Mouse (Mus musculus) thymus, postnatal 36 days (tissue): ENCODE results near the gene Tardbp.

Experiments used
- DNase-seq, 2 experiments: peaks; one replicate each; pipeline ENCODE4 v3.0.0; 2022; ENCODE audit warnings: mixed read lengths in 2 of 2

The Tardbp gene

DNA sequence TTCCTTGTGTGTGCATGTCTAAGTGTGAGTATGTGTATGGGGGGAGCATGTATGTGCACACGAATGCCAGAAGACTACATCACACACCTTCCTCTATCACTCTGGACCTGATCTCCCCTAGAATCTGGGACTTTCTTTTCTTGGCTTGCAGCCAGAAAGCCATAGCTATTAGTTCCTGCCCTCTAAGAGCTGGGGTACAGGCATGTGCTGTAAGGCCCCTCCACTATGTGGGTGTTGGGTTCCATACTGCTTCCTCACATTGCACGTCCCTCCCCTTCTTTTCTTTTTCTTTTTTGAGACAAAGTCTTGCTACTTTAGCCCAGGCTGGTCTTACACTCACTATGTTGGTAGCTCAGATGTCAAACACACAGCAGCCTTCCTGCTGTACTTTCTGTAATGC is 8.5 kb upstream of the Tardbp start:
- no peak for DNase-seq

DNA sequence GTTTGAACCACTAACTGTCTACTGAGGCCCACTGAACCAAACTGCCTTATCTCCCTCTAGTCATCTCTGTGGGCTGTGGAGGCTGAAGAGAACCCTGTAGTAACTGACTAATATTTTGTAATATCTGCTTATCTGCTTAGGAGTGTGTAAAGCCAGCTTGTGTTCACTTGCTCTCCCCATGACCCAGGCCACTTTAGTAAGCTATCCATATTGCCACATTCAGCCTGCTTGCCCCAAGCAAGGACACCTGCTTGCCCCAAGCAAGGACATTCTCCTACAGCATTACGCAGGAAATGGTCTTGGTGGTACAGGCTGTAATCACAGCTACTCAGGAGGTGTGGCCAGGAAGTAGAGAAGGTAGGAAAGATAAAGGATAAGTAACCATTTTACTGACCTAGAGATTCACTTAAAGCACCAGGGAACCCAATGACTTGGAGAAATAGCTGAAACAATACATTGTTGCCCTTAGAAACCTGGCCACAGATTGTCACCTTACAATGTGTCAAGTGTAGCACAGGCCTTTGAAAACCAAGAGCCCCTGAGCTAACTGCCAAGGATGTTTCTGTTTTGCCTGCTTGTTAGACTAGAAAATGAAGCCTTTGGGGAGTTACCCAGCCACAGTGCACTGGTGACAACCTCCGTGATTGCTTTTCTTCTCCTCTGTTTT is 6.7 kb upstream of the Tardbp start:
- DNase-seq = no peak

DNA sequence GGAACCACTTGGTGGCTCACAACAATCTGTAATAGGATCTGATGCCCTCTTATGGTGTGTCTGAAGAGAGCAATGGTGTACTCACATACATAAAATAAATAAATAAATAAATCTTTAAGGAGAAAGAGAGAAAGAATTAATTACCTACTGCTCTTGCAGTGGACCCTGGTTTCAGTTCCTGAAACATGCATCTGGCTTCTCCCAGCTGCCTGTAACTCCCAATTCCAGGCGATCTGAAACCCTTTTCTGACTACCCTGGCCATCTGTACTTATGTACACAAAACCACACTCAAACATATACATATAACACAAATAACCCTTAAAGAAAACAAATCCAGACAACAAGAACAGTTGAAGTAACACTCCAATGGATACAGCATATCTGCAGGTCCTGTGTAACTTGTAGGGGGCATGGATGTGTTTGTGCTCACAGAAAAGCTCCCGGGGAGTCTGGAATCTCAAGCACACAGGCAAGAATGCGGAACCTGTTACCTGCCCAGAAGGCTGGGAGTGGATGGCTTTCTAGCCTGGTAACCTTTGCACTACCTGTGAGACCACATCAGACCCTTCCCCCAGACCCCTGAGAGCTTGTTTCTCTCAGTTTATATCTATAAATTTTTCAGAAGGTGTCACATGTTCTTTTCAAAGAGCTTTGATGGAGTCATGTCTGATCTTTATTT is 5.3 kb upstream of the Tardbp start:
- DNase-seq = no peak

- DNase-seq = no peak
Observed at GRCm38 (mm10) chr4:148627246-148627645, 427 bp upstream of the Tardbp start.

GRCm38 (mm10) chr4:148625756-148626622 is 830 bp downstream of the Tardbp start:
- DNase-seq = peak; percentile 31 to 44

DNA sequence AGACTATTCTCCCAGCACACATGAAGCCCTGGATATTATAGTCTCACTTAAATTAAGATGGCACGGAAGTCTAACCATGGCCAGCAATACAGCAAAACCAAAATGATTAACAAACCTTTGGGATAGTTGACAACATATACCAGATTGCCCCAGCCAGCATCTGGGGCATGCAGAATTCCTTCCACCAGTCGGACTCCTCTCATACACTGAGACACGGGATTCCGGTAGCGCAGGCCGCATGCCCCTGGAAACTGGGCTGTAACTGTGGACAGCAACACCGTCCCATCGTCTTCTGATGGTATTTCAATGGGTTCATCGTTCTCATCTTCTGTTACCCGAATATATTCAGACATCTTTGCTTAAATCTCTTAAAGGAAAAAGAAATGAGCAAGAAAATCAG is 1.8 kb downstream of the Tardbp start:
- no peak for DNase-seq

DNA sequence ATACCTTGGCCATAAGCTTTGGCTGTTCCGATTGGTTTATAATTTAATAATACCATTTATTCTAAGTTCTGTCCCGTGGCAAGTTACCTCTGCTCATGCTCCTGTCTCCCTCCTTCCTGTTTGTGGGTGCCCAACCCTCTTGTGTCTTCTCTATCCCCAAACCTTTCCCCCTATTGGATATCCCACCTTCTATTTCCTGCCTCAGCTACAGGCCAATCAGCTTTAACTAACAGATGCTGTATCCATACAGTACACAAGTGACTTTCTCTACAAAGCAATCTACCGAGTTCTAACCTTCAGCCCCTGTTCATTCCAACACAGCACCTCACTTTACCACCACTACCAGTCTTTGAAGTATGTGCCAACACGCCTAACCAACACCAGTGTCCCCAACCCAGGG is 3.2 kb downstream of the Tardbp start:
- DNase-seq = no peak

- DNase-seq = no peak
Observed at GRCm38 (mm10) chr4:148622485-148622884, 4.3 kb downstream of the Tardbp start.

DNA sequence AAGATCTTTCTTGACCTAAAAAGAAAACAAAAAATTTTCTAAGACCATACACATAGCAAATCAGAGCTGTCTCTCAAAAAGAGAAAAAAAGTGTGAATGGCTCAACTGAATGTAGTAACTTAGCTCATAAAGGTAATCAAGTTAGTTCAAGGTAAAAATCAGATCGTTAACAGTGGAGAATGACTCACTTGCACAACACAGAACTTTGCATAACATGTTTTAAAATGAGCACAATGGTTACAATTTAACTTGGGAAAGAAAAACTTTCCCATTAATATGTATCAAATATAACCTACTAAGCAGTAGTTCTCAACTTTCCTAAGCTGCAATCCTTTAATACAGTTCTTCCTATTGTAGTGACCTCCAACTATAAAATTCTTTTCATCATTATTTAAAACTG is 6.1 kb downstream of the Tardbp start:
- no peak for DNase-seq

DNA sequence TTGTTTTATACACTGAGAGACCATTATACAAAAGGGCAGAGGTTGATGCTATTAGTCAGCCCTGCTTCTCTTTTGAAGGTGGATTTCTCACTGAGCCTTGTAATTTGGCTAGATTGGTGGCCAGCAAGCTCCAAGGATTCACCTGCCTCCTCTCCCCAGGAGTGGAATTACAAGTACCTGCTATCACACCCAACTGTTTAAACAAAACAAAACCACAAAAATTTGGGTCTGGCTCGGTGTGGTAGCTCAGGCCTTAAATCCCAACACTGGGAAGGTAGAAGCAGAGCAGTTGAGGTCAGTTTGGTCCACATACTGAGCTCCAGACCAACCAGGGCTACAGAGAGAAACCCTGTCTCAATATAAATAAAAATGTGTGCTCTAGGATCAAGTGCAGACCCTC is 7.0 kb downstream of the Tardbp start:
- DNase-seq = no peak

DNA sequence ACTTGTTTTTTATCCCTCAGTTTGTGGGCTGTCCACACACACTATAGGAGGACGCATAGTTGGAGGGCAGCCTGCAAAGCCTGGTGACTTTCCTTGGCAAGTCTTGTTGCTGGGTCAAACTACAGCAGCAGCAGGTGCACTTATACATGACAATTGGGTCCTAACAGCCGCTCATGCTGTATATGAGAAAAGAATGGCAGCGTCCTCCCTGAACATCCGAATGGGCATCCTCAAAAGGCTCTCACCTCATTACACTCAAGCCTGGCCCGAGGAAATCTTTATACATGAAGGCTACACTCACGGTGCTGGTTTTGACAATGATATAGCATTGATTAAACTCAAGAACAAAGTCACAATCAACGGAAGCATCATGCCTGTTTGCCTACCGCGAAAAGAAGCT is 13.1 kb downstream of the Tardbp start:
- no peak for DNase-seq

DNA sequence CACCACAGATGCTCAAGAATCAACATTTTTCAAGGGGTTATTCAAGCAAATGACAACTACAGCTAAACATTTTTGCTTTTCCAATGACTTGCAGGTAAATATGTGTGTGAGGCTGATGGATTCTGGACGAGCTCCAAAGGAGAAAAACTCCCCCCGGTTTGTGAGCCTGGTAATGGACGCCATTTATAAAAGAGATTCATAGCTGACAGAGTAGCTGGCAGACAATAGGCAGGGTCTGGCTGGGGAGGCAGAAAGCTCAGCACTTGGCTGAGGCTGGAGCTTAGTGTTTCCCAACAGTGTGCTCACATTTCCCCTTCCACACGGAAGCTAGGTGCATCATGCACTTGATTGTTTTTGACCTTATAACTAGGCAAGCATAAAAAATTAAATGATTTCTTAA is 14.3 kb downstream of the Tardbp start:
- DNase-seq = no peak

GRCm38 (mm10) chr4:148610631-148611364 is 16.0 kb downstream of the Tardbp start:
- no peak for DNase-seq

GRCm38 (mm10) chr4:148609805-148610204 is 17.0 kb downstream of the Tardbp start:
- DNase-seq = no peak

GRCm38 (mm10) chr4:148607758-148608157 is 19.1 kb downstream of the Tardbp start:
- DNase-seq = peak; percentile 72 to 76

GRCm38 (mm10) chr4:148604541-148605165 is 22.2 kb downstream of the Tardbp start:
- peak; percentile 67 to 69 for DNase-seq

DNA sequence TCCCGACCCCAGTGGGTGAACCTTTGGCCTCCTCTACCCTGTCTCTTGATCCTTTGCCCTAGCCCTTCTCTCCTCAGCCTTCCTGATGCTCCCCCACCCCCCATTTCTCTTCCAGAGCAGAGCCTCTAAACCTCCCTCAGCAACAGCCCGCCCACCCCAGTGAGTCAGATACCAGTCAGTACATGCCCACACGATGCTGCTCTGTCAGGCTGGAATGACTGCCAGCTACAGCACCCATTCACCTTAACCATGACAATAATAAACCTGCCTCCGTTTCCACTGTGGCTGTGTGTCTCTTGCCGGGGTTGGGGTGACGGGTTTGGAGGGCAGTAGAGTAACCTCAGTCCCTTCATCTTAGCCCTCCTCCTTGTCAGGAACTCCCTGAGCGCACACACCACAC is 22.7 kb downstream of the Tardbp start:
- DNase-seq = no peak

DNA sequence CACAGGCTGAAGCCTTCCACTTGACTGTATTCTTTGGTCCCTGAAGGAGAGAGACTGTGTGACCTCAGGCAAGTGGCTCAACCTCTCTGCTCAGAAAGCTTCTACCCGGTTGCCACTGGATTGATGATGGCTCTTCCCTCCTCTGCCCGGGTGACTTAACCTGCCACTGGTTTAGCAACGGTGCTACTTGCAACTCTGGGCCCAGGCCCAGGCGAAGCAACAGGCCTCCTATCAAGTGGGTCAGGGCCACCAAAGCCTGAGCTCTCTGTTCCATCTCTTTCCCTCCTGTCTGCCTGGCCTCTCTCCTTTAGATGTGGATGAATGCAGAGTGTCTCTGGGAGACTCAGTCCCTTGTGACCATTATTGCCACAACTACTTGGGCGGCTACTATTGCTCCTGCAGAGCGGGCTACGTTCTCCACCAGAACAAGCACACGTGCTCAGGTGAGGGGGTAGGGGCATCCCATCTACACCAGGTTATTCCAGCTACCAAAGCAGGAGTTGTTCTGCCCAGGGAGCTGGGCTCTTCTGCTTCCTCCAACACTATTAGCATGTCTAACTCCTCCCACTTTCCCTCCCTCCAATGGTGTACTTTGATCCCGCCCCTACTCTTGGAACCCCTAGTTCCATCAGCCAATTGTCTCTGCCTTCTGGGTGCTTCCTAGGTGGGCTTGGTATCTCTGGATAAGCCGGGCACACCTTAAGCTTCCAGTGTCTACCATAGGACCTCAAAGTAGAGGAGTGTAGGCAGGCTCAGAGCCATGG is 23.3 kb downstream of the Tardbp start:
- no peak for DNase-seq

DNA sequence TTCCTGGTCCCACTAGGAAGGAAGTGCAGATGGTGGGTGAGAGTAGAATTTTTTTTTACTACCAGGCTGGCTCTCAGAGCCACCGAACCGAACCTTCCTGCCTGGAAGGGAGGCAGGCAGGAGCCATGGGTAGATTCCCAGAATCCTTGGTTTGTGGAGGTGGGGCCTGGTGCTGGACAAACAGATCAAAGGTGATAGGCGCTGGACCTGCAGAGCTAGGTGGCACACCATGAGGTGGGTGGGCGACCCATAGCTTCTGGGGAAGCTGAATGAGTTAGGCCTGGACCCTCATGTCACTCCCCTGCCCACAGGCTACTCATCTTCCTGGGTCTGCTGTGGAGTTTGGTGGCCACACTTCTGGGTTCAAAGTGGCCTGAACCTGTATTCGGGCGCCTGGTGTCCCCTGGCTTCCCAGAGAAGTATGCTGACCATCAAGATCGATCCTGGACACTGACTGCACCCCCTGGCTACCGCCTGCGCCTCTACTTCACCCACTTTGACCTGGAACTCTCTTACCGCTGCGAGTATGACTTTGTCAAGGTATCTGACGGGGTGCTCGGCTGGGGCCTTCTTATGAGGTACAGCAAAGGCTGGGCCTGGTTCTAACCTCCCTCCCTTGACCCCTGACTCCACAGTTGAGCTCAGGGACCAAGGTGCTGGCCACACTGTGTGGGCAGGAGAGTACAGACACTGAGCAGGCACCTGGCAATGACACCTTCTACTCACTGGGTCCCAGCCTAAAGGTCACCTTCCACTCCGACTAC is 24.3 kb downstream of the Tardbp start, which contains the start of gene Masp2:
Masp2 (plus strand) TSS at position 198 of the 764 bp plus-strand sequence.
- no peak for DNase-seq

DNA sequence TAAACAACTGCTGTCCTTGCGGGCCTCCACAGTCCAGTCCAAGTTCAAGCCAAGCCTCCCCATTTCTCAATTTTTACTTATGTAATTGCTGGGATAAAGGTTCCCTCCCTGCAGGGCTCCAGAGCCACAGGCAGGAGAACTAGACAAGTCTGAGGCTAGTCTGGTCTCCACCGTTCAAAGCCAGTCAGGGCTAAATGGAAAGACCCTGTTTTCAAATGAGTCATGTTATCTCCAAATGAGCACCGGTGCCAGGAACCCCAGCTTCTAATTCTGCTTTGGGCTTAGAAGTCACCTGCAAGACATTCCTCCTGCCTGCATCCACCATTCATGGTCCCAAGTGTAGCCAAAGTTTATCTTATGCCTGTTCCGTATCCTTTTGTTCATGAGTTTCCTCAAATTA is 24.9 kb downstream of the Tardbp start:
- no peak for DNase-seq

DNA sequence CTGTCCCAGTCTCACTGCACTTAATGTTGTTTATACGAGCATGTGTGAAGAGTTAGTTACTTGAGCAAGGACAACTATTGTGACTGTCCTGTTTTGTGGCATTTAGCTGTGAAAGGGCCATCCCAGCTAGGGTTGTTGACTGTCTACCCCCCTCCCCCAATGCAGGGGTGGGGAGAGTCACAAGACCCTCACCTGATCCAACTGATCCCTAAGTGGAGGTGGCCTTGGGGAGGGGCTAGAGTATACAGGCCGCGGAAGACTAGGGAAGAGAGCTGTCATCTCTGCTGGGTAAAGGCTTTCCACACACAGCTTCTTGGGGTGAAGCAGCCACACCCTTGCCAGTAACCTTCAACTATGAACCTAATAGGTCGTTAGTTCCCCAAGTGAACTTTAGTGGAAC is 26.5 kb downstream of the Tardbp start:
- no peak for DNase-seq
